21 mouse cellular contexts compared by ENCODE assay signal in genomic region chr14:74544028-74544427, GRCm38 (mm10).
A peak's percentile ranks its signal among the peaks of the same experiment; 100 is the strongest.
DNase-seq lines count a peak whose midpoint lies in the region; ATAC-seq and TF ChIP-seq lines count a peak whose summit lies in the region.
"Had no signal": no experiment of that assay in that cellular context is flagged by ENCODE, and none has a peak within 500 bp of the region (broad histone marks: within the 10 kb centered on the region; RNA-seq: fewer than 3 reads in every experiment).

No protein-coding gene starts in this region.

- H3K9ac ChIP-seq in embryonic facial prominence, embryonic 14.5 days (ENCODE audit: low read depth, low read length), result no peak overlapping the region
- no peak overlapping the region for H3K9ac ChIP-seq in limb, embryonic 13.5 days
- no peak overlapping the region for H3K9ac ChIP-seq in limb, embryonic 14.5 days (ENCODE audit: low read depth, low read length, severe bottlenecking)
- H3K9ac ChIP-seq in stomach, postnatal 0 days (ENCODE audit: low read length), result no peak overlapping the region

- no peak for TF ChIP-seq POLR2A in limb, embryonic 14.5 days (IDR thresholded peaks at IDR 0.05; ENCODE audit: borderline replicate concordance, extremely low read depth, insufficient read depth, insufficient read length)

- H3K27me3 ChIP-seq in embryonic facial prominence, embryonic 14.5 days (replicated peaks; ENCODE audit: control insufficient read depth, insufficient read depth, low read length), result no peaks in the 10 kb centered on the region
- H3K27me3 ChIP-seq in embryonic facial prominence, embryonic 10.5 days (replicated peaks; ENCODE audit: low read depth, poor library complexity, severe bottlenecking), result no peaks in the 10 kb centered on the region
- no peaks in the 10 kb centered on the region for H3K27me3 ChIP-seq in limb, embryonic 13.5 days
- H3K27me3 ChIP-seq in limb, embryonic 10.5 days (ENCODE audit: low read depth, poor library complexity, severe bottlenecking), result no peaks in the 10 kb centered on the region
- H3K27me3 ChIP-seq in limb, embryonic 14.5 days (ENCODE audit: control insufficient read depth, insufficient read depth, low read length), result no peaks in the 10 kb centered on the region
- no peaks in the 10 kb centered on the region for H3K27me3 ChIP-seq in stomach, postnatal 0 days (ENCODE audit: control insufficient read depth, insufficient read depth, low read length)
- H3K27me3 ChIP-seq: CH12.LX, Patski had no signal

- no peak overlapping the region for H3K27ac ChIP-seq in embryonic facial prominence, embryonic 14.5 days (replicated peaks; ENCODE audit: low read depth, low read length)
- H3K27ac ChIP-seq in embryonic facial prominence, embryonic 10.5 days (replicated peaks), result no peak overlapping the region
- H3K27ac ChIP-seq in limb, embryonic 13.5 days, result no peak overlapping the region
- no peak overlapping the region for H3K27ac ChIP-seq in limb, embryonic 10.5 days
- no peak overlapping the region for H3K27ac ChIP-seq in limb, embryonic 14.5 days (replicated peaks; ENCODE audit: low read depth, low read length)
- no peak overlapping the region for H3K27ac ChIP-seq in stomach, postnatal 0 days (replicated peaks)

- H3K4me3 ChIP-seq in embryonic facial prominence, embryonic 14.5 days (ENCODE audit: low read depth, low read length), result no peak overlapping the region
- no peak overlapping the region for H3K4me3 ChIP-seq in embryonic facial prominence, embryonic 10.5 days
- no peak overlapping the region for H3K4me3 ChIP-seq in limb, embryonic 13.5 days
- H3K4me3 ChIP-seq in limb, embryonic 10.5 days, result no peak overlapping the region
- no peak overlapping the region for H3K4me3 ChIP-seq in limb, embryonic 14.5 days (replicated peaks; ENCODE audit: low read length)
- no peak overlapping the region for H3K4me3 ChIP-seq in stomach, postnatal 0 days (ENCODE audit: low read depth, low read length)

- H3K4me1 ChIP-seq in embryonic facial prominence, embryonic 14.5 days (ENCODE audit: control insufficient read depth, insufficient read depth, low read length), result no peaks in the 10 kb centered on the region
- no peaks in the 10 kb centered on the region for H3K4me1 ChIP-seq in embryonic facial prominence, embryonic 10.5 days
- H3K4me1 ChIP-seq in limb, embryonic 13.5 days, result 0 out of 2 replicates have a peak, but pooled peaks cover 3% of the 10 kb centered on the region
- H3K4me1 ChIP-seq in limb, embryonic 10.5 days, result no peaks in the 10 kb centered on the region
- H3K4me1 ChIP-seq in limb, embryonic 14.5 days (ENCODE audit: control insufficient read depth, insufficient read depth, low read length), result no peaks in the 10 kb centered on the region
- H3K4me1 ChIP-seq in stomach, postnatal 0 days (replicated peaks; ENCODE audit: control insufficient read depth, insufficient read depth), result no peaks in the 10 kb centered on the region

- no peak for TF ChIP-seq EP300 in stomach, postnatal 0 days (optimal IDR thresholded peaks at IDR 0.05)

- DNase-seq in embryonic facial prominence, embryonic 14.5 days (ENCODE audit: low spot score), result peak; percentile 14
- DNase-seq in embryonic facial prominence, embryonic 10.5 days (ENCODE audit: low spot score), result no peak
- no peak for DNase-seq in limb, embryonic 10.5 days (ENCODE audit: low spot score)
- peak; percentile 7 for DNase-seq in limb, embryonic 14.5 days (ENCODE audit: low spot score)
- DNase-seq in stomach, postnatal 0 days (ENCODE audit: low spot score), result no peak
- DNase-seq: adrenal gland, adult 2 months; adrenal gland, adult 8-10 months; adrenal gland, postnatal 10 days; adrenal gland, postnatal 14 days; adrenal gland, postnatal 25 days; adrenal gland, postnatal 36 days; B cell, adult 2 months; cerebellum, adult 11 months; cerebellum, adult 11-12 months; cerebellum, adult 18-20 months had no signal

- no peaks in the 10 kb centered on the region for H3K36me3 ChIP-seq in embryonic facial prominence, embryonic 14.5 days (ENCODE audit: control insufficient read depth, insufficient read depth, low read length)
- H3K36me3 ChIP-seq in embryonic facial prominence, embryonic 10.5 days (replicated peaks), result no peaks in the 10 kb centered on the region
- H3K36me3 ChIP-seq in limb, embryonic 13.5 days, result no peaks in the 10 kb centered on the region
- no peaks in the 10 kb centered on the region for H3K36me3 ChIP-seq in limb, embryonic 10.5 days
- no peaks in the 10 kb centered on the region for H3K36me3 ChIP-seq in limb, embryonic 14.5 days (ENCODE audit: control insufficient read depth, insufficient read depth, low read length)
- no peaks in the 10 kb centered on the region for H3K36me3 ChIP-seq in stomach, postnatal 0 days (ENCODE audit: control insufficient read depth, insufficient read depth, low read length)
- H3K36me3 ChIP-seq: G1E had no signal

- no peak overlapping the region for H3K4me2 ChIP-seq in embryonic facial prominence, embryonic 14.5 days (ENCODE audit: low read depth, low read length)
- no peak overlapping the region for H3K4me2 ChIP-seq in limb, embryonic 13.5 days (replicated peaks)
- no peak overlapping the region for H3K4me2 ChIP-seq in limb, embryonic 14.5 days (replicated peaks; ENCODE audit: low read depth, low read length, severe bottlenecking)
- no peak overlapping the region for H3K4me2 ChIP-seq in stomach, postnatal 0 days (replicated peaks; ENCODE audit: low read depth)

- 78% methylated on average over 3 of the region's 3 CpGs for WGBS in embryonic facial prominence, embryonic 14.5 days
- WGBS in embryonic facial prominence, embryonic 10.5 days, result 88% methylated on average over 3 of the region's 3 CpGs
- WGBS in limb, embryonic 13.5 days, result 77% methylated on average over 3 of the region's 3 CpGs
- 93% methylated on average over 3 of the region's 3 CpGs for WGBS in limb, embryonic 10.5 days
- WGBS in limb, embryonic 14.5 days, result 85% methylated on average over 3 of the region's 3 CpGs
- WGBS in stomach, postnatal 0 days, result 87% methylated on average over 3 of the region's 3 CpGs

- no peak for ATAC-seq in embryonic facial prominence, embryonic 14.5 days (ENCODE audit: low read depth)
- peak; percentile 64 for ATAC-seq in limb, embryonic 13.5 days (ENCODE audit: low FRiP score, low read depth)
- ATAC-seq in limb, embryonic 14.5 days (ENCODE audit: low FRiP score, low read depth), result peak; percentile 78; the same call in 1 of the 2 replicates
- no peak for ATAC-seq in stomach, postnatal 0 days (ENCODE audit: low FRiP score, low TSS enrichment)
- ATAC-seq: activated CD4-positive, CD25-positive, alpha-beta regulatory T cell, adult 4 months; CD4-positive, CD25-positive, alpha-beta regulatory T cell, adult 4 months; Patski had no signal

- H3K9me3 ChIP-seq in embryonic facial prominence, embryonic 14.5 days (ENCODE audit: control insufficient read depth, low read length), result no peaks in the 10 kb centered on the region
- H3K9me3 ChIP-seq in embryonic facial prominence, embryonic 10.5 days, result no peaks in the 10 kb centered on the region
- H3K9me3 ChIP-seq in limb, embryonic 13.5 days, result no peaks in the 10 kb centered on the region
- H3K9me3 ChIP-seq in limb, embryonic 10.5 days (replicated peaks), result no peaks in the 10 kb centered on the region
- no peaks in the 10 kb centered on the region for H3K9me3 ChIP-seq in limb, embryonic 14.5 days (ENCODE audit: control insufficient read depth, low read length)
- no peaks in the 10 kb centered on the region for H3K9me3 ChIP-seq in stomach, postnatal 0 days (ENCODE audit: control insufficient read depth, low read length)
- H3K9me3 ChIP-seq: G1E had no signal

- no peak for TF ChIP-seq CTCF in stomach, postnatal 0 days (IDR thresholded peaks at IDR 0.05; ENCODE audit: low read depth)

Comparison
In these comparisons a context has a peak if more than half of its experiments do, and no peak if none do; other contexts are left out.
1. DNase-seq: peak in embryonic facial prominence, embryonic 14.5 days (single experiment) and limb, embryonic 14.5 days (single experiment); none in embryonic facial prominence, embryonic 10.5 days (single experiment), limb, embryonic 10.5 days (single experiment) and stomach, postnatal 0 days (single experiment).
2. ATAC-seq: peak in limb, embryonic 13.5 days (single experiment) and limb, embryonic 14.5 days (single experiment); none in embryonic facial prominence, embryonic 14.5 days (single experiment) and stomach, postnatal 0 days (single experiment).